Mouse (Mus musculus) olfactory bulb, adult 2 months (tissue): ENCODE measurements around the gene Bola1. TPM values are rescaled to one million over a fixed set of nuclear protein-coding genes. Genes with fewer than 3 reads are reported as not detected.
"Not testable (repeated sequence)": the region's sequence is repeated elsewhere in the genome, so short reads cannot be mapped to it uniquely, and the experiment has no call there.

ENCODE experiments used
- H3K27ac ChIP-seq: fragments of 200-500 bp; 2 replicates; pipeline ENCODE4 v1.5.1; 2012; ENCODE audit warnings: low read depth, low read length; ENCODE audit not compliant: insufficient read depth
- H3K4me1 ChIP-seq: fragments of 200-500 bp; 2 replicates; pipeline ENCODE4 v1.6.1; 2012; ENCODE audit warnings: low read length; ENCODE audit not compliant: control insufficient read depth, insufficient read depth
- H3K4me3 ChIP-seq: fragments of 200-500 bp; 2 replicates; pipeline ENCODE4 v1.5.1; 2012; ENCODE audit warnings: mild to moderate bottlenecking, low read depth, low read length, moderate library complexity; ENCODE audit not compliant: insufficient read depth
- CTCF ChIP-seq: fragments of 200-500 bp; IDR thresholded peaks from 2 replicates; pipeline ENCODE4 v1.5.1; 2012; ENCODE audit warnings: low read depth, mild to moderate bottlenecking, low read length, moderate library complexity; ENCODE audit not compliant: insufficient read depth
- POLR2A ChIP-seq: fragments of 200-500 bp; IDR thresholded peaks from 2 replicates; pipeline ENCODE4 v1.6.1; 2012; ENCODE audit warnings: mild to moderate bottlenecking, low read depth, low read length, moderate library complexity; ENCODE audit not compliant: insufficient read depth
- WGBS: fragments of 180-500 bp; shearing (Covaris S2); methylation state at CpG from one replicate; pipeline ENCODE4 v1.1.7; 2018; 5-methylcytosine and 5-hydroxymethylcytosine counted together
- polyA plus RNA-seq: library from polyadenylated mRNA; stranded (reverse); fragments of >200 nt; gene quantifications from 2 replicates; pipeline ENCODE4 v1.2.4, GENCODE M21; 2012; ENCODE audit warnings: low replicate concordance; ENCODE audit not compliant: missing spikeins, insufficient read depth, insufficient read length

The Bola1 gene
- polyA plus RNA-seq, 1 experiment, result not detected

DNA sequence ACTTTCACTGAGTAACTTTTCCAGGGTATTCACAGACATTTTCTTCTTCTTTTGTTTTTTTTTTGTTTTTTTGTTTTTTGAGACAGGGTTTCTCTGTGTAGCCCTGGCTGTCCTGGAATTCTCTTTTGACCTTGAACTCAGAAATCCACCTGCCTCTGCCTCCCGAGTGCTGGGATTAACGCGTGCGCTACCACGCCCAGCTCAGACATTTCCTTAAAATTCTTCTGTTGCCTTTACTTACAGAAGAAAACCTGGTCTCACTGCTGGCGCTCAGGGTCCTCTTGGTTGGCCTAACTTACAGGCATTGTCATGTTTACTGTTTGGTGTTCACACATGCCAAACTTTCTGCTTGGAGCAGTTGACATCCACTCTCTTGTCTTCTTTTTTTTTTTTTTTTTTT lies 44.3 kb downstream of the Bola1 start:
- no peak overlapping the region for H3K27ac ChIP-seq
- H3K4me3 ChIP-seq, result no peak overlapping the region
- no peak for TF ChIP-seq CTCF
- no peak for TF ChIP-seq POLR2A
- peaks cover 19% of the 10 kb centered on the region for H3K4me1 ChIP-seq
- 95% methylated on average over 6 of the region's 6 CpGs for WGBS

DNA sequence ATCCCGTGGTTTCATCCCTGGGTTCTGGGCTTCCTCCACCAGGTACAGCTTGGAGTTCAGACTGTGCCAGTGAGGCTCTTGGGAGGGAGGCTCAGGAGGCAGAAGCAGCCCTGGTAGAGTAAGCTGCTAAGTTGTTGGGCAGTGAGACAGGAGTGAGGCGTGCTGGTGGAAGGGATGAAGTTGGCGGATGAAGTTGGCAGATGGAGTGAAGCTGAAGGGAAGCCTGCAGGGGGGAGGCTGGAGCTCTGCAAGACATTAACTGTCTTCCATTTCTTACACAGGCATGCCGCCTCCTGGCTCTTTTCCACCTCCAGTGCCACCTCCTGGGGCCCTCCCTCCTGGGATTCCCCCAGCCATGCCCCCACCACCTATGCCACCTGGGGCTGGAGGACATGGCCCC lies 45.5 kb downstream of the Bola1 start:
- not testable (repeated sequence) for H3K27ac ChIP-seq
- WGBS, result 63% methylated on average over 4 of the region's 4 CpGs

DNA sequence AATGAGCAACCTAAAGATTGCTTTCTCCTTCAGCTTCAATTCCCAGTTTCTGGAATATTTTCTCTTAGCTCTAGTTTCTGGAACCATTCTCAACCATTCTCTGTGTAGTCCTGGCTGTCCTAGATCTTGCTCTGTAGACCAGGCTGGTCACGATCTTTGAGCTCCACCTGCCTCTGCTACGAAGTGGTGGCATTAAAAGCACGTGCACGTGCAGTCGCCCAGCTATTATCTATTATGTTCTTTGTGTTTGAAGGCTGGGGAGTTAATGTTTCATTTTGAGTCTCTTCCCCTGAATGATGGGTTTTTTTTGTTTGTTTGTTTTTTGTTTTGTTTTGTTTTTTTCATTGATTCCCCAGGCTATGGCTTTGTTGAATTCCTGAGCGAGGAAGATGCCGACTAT lies 46.3 kb downstream of the Bola1 start:
- 29% methylated on average over 7 of the region's 7 CpGs for WGBS
- no peak overlapping the region for H3K27ac ChIP-seq

More for the DNA sequence above, 45.5 kb downstream of the Bola1 start:
- peaks cover 22% of the 10 kb centered on the region for H3K4me1 ChIP-seq
- H3K4me3 ChIP-seq, result not testable (repeated sequence)

DNA sequence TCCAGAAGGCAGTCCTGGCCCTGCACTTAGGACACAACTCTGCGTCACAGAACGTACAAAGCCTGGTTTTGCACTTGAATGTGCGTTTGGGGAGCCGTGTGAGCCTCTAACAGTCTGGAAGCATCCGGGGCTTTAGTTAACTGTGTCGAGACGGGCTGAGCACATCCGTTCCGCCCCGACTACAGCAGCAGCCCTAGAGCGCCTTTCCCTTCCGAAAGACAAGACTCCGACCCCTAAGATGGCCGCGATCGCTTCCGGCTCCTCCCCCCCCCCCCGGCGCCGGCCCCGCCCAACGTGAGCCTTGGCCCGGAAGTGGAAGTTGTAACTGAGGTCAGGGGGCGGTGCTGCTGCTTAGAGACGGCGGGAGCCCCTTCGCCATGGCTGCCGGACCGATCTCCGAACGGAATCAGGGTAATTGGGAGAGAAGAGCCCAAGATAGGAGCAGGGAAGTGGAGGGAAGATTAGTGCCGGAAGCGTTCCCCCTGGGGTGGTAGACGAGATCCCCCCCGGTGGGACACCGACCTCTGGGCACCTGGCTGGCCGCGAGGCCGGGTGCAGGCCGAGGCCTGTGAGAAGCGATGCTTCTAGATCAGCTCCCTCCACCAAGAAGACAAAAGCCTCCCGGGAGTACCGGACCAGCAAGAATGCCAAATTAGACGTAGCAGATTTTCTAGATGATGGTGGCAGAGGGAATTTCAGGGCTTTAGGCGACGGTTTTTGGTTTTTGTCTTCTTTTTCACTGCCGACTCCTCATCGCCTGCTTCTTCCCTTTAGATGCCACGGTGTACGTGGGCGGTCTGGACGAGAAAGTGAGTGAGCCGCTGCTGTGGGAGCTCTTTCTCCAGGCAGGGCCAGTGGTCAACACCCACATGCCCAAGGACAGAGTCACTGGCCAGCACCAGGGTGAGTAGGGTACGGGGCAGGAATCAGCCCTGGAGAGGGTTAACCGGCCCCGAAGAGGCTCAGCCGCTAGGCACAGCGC lies 47.0 kb downstream of the Bola1 start, which contains the start of gene Sf3b4:
TSS of gene Sf3b4 (plus strand) at position 136 of the 982 bp plus-strand sequence.
- under 1% methylated on average over 58 of the region's 58 CpGs for WGBS
- Histone ChIP-seq H3K27ac (peak within 1 kb of the TSS; percentile 94), H3K4me3 (peak within 1 kb of the TSS; percentile 68), H3K4me1 (peaks cover 29% of the 10 kb centered on the region)
- peak; percentile 86 for TF ChIP-seq POLR2A
- no peak for TF ChIP-seq CTCF

More for the DNA sequence above, 46.3 kb downstream of the Bola1 start:
- TF ChIP-seq CTCF (no peak), POLR2A (no peak)
- peaks cover 29% of the 10 kb centered on the region for H3K4me1 ChIP-seq
- H3K4me3 ChIP-seq, result peak overlapping the region; percentile 68

DNA sequence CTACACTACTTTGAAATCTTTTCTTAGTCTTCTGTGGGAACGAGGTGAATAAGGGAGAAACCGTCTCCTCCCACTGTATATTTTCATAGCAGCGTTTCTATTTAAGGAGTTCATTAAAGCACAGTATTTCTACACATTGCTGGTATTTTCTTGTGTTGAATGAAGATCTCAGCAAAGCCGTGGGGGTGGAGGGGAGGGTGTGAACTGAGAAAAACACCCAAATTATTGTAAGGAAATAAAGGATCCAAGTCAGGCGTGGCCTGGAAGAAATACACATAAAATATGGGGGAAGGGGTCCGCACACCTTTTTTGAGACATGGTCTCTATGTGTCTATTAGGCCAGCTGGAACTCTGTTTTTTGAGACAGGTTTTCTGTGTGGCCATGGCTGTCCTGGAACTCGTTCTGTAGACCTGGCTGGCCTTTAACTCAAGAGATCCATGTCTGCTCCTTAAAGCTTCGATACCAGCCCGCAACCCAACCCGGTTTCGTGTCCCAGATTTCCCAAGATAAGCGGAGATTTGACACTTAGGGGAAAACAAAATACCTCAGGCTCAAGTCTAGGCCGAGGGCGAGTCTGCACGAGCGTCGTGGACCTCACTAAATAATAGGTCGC lies 47.8 kb downstream of the Bola1 start:
- 6% methylated on average over 18 of the region's 18 CpGs for WGBS
- peak overlapping the region; percentile 94 for H3K27ac ChIP-seq

DNA sequence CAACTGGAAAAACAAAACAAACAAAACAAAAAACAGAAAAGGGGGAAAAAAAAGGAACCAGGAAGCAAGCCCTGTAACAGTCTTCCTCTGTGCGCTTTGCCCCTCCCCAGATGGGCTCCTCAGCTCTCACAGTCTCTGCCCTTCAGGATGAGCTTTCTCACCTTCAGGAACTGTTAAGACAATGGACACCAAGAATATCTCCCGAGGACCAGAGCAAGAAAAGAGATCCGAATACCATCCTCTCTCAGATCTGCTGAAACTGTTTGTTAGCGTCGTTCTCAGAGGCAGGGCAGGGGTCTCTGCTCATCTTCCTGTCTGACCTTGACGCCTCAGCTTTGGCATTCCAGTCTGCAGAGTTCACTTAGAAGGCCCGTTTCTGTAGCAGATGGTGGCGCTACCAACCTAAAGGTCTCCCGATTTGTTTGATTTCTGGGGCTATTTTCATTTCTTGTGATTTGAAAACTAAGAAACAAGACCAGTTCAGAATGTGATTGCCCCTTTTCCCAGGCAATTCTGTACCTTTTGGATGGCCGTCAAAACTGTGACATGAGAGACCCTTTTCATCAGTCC lies 48.4 kb downstream of the Bola1 start:
- H3K4me3 ChIP-seq, result 0 out of 2 replicates have a peak overlapping the region, but pooled peaks have one; percentile 6
- peak overlapping the region; percentile 94 for H3K27ac ChIP-seq
- 45% methylated on average over 10 of the region's 10 CpGs for WGBS
- H3K4me1 ChIP-seq, result peaks cover 29% of the 10 kb centered on the region
- TF ChIP-seq POLR2A (no peak), CTCF (no peak)

More for the DNA sequence above, 47.8 kb downstream of the Bola1 start:
- Histone ChIP-seq H3K4me3 (peak overlapping the region; percentile 68), H3K4me1 (peaks cover 29% of the 10 kb centered on the region)
- TF ChIP-seq POLR2A (no peak), CTCF (no peak)

DNA sequence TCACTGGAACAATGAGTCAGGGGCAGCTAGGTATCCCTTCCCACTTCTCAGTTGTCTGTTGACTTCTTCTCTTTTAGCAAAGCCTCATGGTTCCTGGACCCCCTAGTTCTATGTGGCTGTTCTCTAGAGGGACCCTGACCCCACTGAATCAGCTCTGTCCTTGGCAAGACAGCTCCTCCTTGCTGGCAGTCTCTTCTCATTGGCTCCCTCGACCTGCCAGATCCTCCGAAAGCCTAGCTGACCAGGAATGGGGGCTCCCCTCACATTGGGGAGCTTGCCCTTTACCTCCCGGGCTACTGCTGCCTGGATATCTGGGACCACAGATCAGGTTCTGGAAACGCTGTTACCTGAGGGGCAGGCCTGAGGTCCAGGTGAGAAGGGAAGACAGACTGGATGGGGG lies 49.2 kb downstream of the Bola1 start:
- peaks cover 29% of the 10 kb centered on the region for H3K4me1 ChIP-seq
- WGBS, result 86% methylated on average over 4 of the region's 4 CpGs
- H3K4me3 ChIP-seq, result no peak overlapping the region
- no peak for TF ChIP-seq POLR2A
- no peak for TF ChIP-seq CTCF
- H3K27ac ChIP-seq, result peak overlapping the region; percentile 31; the same call in 1 of the 2 replicates

DNA sequence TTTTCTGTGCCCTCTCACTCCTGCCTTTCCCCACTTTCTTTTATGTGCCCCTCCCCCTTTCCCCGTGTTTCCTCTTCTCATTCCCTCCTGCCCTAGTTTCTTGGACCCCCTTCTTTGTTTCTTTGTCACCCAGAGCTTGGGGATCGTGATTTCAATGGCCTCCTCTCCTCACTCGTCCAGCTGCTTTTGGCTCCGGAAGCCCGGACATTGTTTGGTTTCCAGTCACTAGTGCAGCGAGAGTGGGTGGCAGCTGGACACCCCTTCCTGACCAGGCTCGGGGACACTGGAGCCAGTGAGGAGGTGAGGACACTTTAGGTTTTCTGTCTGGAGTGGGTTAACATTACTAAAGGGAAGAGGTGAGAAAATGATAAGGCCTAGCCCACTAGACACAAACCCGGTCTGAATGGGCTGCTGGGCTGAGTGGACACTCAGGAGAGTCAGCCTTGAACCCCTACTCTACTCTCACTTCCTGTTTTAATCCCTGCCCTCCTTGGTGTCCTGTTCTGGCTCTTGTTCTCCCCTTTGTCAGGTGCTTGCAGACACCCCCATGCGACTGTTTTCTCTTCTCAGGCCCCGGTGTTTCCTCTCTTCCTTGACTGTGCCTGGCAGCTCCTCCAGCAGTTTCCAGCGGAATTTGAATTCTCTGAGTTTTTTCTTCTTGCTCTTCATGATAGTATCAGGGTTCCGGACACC lies 50.9 kb downstream of the Bola1 start:
- no peak overlapping the region for H3K27ac ChIP-seq
- no peak overlapping the region for H3K4me3 ChIP-seq
- 52% methylated on average over 12 of the region's 12 CpGs for WGBS
- H3K4me1 ChIP-seq, result peaks cover 27% of the 10 kb centered on the region
- TF ChIP-seq CTCF, result no peak
- TF ChIP-seq POLR2A, result no peak

DNA sequence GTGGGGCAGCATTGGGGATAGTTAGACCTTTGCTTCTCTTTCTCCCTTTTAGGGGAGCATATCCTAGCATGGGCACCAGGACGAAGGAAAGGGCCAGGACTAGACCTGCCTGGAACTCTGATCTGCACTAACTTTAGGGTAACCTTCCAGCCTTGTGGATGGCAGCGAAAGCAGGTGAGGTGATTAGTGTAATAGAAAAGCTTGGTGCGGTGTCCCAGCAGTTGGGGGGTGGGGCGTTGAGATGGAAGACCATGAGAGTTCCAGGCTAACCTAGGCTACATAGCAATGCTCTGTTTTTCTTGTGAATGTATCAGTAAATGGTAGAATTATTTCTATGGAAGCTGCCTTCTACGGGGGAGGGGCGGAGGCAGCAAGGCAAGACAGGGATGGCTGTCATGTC lies 56.5 kb downstream of the Bola1 start:
- WGBS, result 91% methylated on average over 6 of the region's 6 CpGs
- no peak overlapping the region for H3K27ac ChIP-seq
- H3K4me1 ChIP-seq, result peaks cover 18% of the 10 kb centered on the region
- no peak overlapping the region for H3K4me3 ChIP-seq
- no peak for TF ChIP-seq CTCF
- no peak for TF ChIP-seq POLR2A
